Mouse (Mus musculus) lung, embryonic 15.5 days (tissue): ENCODE results near the gene Slc7a5. TPM values are rescaled to one million over a fixed set of nuclear protein-coding genes. Genes with fewer than 3 reads are reported as not detected.

Source experiments
- ATAC-seq: fragments of 200-750 bp; cut with Nextera tagmentation; 2 replicates; pipeline ENCODE4 v1.8.0; 2017; ENCODE audit warnings: moderate number of reproducible peaks, borderline replicate concordance; ENCODE audit not compliant: low FRiP score, low TSS enrichment; ENCODE audit errors: extremely low read depth
- H3K27ac ChIP-seq: fragments of 300-500 bp; sonication (generic); 2 replicates; pipeline ENCODE4 v1.5.1; 2015; ENCODE audit warnings: moderate library complexity, mild to moderate bottlenecking, inconsistent platforms
- H3K27me3 ChIP-seq: fragments of 300-500 bp; sonication (generic); 2 replicates; pipeline ENCODE4 v1.6.1; 2015; ENCODE audit warnings: inconsistent platforms
- H3K36me3 ChIP-seq: fragments of 300-500 bp; sonication (generic); 2 replicates; pipeline ENCODE4 v1.6.1; 2015; ENCODE audit warnings: inconsistent platforms
- H3K4me1 ChIP-seq: fragments of 300-500 bp; sonication (generic); 2 replicates; pipeline ENCODE4 v1.6.1; 2015; ENCODE audit warnings: inconsistent platforms
- H3K4me2 ChIP-seq: fragments of 300-500 bp; sonication (generic); 2 replicates; pipeline ENCODE4 v1.6.1; 2015; ENCODE audit warnings: inconsistent platforms, mild to moderate bottlenecking, moderate library complexity
- H3K4me3 ChIP-seq: fragments of 300-500 bp; sonication (generic); 2 replicates; pipeline ENCODE4 v1.5.1; 2015; ENCODE audit warnings: mild to moderate bottlenecking, inconsistent platforms
- H3K9ac ChIP-seq: fragments of 300-500 bp; sonication (generic); 2 replicates; pipeline ENCODE4 v1.6.1; 2015; ENCODE audit warnings: inconsistent platforms
- H3K9me3 ChIP-seq: fragments of 300-500 bp; sonication (generic); 2 replicates; pipeline ENCODE4 v1.6.1; 2016; ENCODE audit warnings: inconsistent platforms
- WGBS: fragments of 180-500 bp; shearing (Covaris S2); methylation state at CpG from one replicate; pipeline ENCODE4 v1.1.7; 2015; 5-methylcytosine and 5-hydroxymethylcytosine counted together
- polyA plus RNA-seq: library from polyadenylated mRNA; unstranded; fragments of >200 nt; fragmentation: Nextera tagmentation; extraction: Ambion mirVana; gene quantifications from 2 replicates; pipeline ENCODE4 v1.2.1, GENCODE M21; 2015

The Slc7a5 gene
- polyA plus RNA-seq, 1 experiment from 2014 or later, result 14.8 TPM

GRCm38 (mm10) chr8:121934506-121934905 is 27.0 kb upstream of the Slc7a5 start:
- no peaks in the 10 kb centered on the region for H3K27me3 ChIP-seq
- 30% methylated on average over 4 of the region's 4 CpGs for WGBS
- no peaks in the 10 kb centered on the region for H3K9me3 ChIP-seq
- H3K4me2 ChIP-seq, result no peak overlapping the region
- H3K9ac ChIP-seq, result no peak overlapping the region
- no peak for ATAC-seq
- H3K4me3 ChIP-seq, result no peak overlapping the region
- H3K27ac ChIP-seq, result peak overlapping the region; percentile 19; the same call in 1 of the 2 replicates
- peaks cover 15% of the 10 kb centered on the region for H3K4me1 ChIP-seq
- H3K36me3 ChIP-seq, result no peaks in the 10 kb centered on the region

GRCm38 (mm10) chr8:121932668-121933520 is 25.4 kb upstream of the Slc7a5 start:
- Histone ChIP-seq H3K36me3 (no peaks in the 10 kb centered on the region), H3K27me3 (no peaks in the 10 kb centered on the region), H3K4me1 (peaks cover 15% of the 10 kb centered on the region), H3K4me3 (no peak overlapping the region), H3K27ac (no peak overlapping the region), H3K9me3 (no peaks in the 10 kb centered on the region), H3K9ac (no peak overlapping the region), H3K4me2 (no peak overlapping the region)
- ATAC-seq, result no peak
- 77% methylated on average over 14 of the region's 14 CpGs for WGBS

GRCm38 (mm10) chr8:121932026-121932667 is 24.7 kb upstream of the Slc7a5 start:
- 69% methylated on average over 12 of the region's 12 CpGs for WGBS
- Histone ChIP-seq H3K36me3 (no peaks in the 10 kb centered on the region), H3K4me1 (peaks cover 15% of the 10 kb centered on the region), H3K9ac (no peak overlapping the region), H3K4me2 (no peak overlapping the region), H3K27ac (no peak overlapping the region), H3K27me3 (no peaks in the 10 kb centered on the region), H3K9me3 (no peaks in the 10 kb centered on the region), H3K4me3 (no peak overlapping the region)
- ATAC-seq, result no peak

GRCm38 (mm10) chr8:121931571-121931970 is 24.1 kb upstream of the Slc7a5 start:
- no peaks in the 10 kb centered on the region for H3K9me3 ChIP-seq
- no peaks in the 10 kb centered on the region for H3K36me3 ChIP-seq
- peaks cover 15% of the 10 kb centered on the region for H3K4me1 ChIP-seq
- no peak overlapping the region for H3K9ac ChIP-seq
- H3K27me3 ChIP-seq, result no peaks in the 10 kb centered on the region
- no peak overlapping the region for H3K4me2 ChIP-seq
- 70% methylated on average over 7 of the region's 7 CpGs for WGBS
- no peak overlapping the region for H3K27ac ChIP-seq
- no peak for ATAC-seq
- H3K4me3 ChIP-seq, result no peak overlapping the region

- no peaks in the 10 kb centered on the region for H3K9me3 ChIP-seq
- H3K9ac ChIP-seq, result no peak overlapping the region
- H3K36me3 ChIP-seq, result no peaks in the 10 kb centered on the region
- H3K27ac ChIP-seq, result no peak overlapping the region
- peaks cover 8% of the 10 kb centered on the region for H3K4me1 ChIP-seq
- H3K4me2 ChIP-seq, result no peak overlapping the region
- no peak for ATAC-seq
- H3K4me3 ChIP-seq, result no peak overlapping the region
- no peaks in the 10 kb centered on the region for H3K27me3 ChIP-seq
- WGBS, result 83% methylated on average over 4 of the region's 4 CpGs
These were observed 22.6 kb upstream of the Slc7a5 start for GRCm38 (mm10) chr8:121930047-121930446.

GRCm38 (mm10) chr8:121927316-121927715 is 19.8 kb upstream of the Slc7a5 start:
- Histone ChIP-seq H3K4me3 (no peak overlapping the region), H3K9ac (no peak overlapping the region), H3K27me3 (no peaks in the 10 kb centered on the region), H3K4me2 (no peak overlapping the region), H3K36me3 (no peaks in the 10 kb centered on the region), H3K9me3 (no peaks in the 10 kb centered on the region), H3K4me1 (peaks cover 5% of the 10 kb centered on the region), H3K27ac (no peak overlapping the region)
- peak; percentile 50; the same call in 1 of the 2 replicates for ATAC-seq
- 43% methylated on average over 8 of the region's 8 CpGs for WGBS

- Histone ChIP-seq H3K4me3 (no peak overlapping the region), H3K9ac (no peak overlapping the region), H3K27me3 (no peaks in the 10 kb centered on the region), H3K27ac (no peak overlapping the region), H3K4me2 (no peak overlapping the region), H3K9me3 (no peaks in the 10 kb centered on the region), H3K36me3 (no peaks in the 10 kb centered on the region), H3K4me1 (peaks cover 16% of the 10 kb centered on the region)
- no peak for ATAC-seq
- 62% methylated on average over 8 of the region's 8 CpGs for WGBS
These were observed 18.8 kb upstream of the Slc7a5 start for GRCm38 (mm10) chr8:121926266-121926665.

- H3K27me3 ChIP-seq, result no peaks in the 10 kb centered on the region
- WGBS, result 28% methylated on average over 10 of the region's 10 CpGs
- no peaks in the 10 kb centered on the region for H3K9me3 ChIP-seq
- H3K4me2 ChIP-seq, result no peak overlapping the region
- no peak for ATAC-seq
- H3K36me3 ChIP-seq, result no peaks in the 10 kb centered on the region
- no peak overlapping the region for H3K27ac ChIP-seq
- H3K9ac ChIP-seq, result no peak overlapping the region
- no peak overlapping the region for H3K4me3 ChIP-seq
- peaks cover 20% of the 10 kb centered on the region for H3K4me1 ChIP-seq
These were observed 18.1 kb upstream of the Slc7a5 start for GRCm38 (mm10) chr8:121925624-121926023.

GRCm38 (mm10) chr8:121924681-121925080 is 17.2 kb upstream of the Slc7a5 start:
- Histone ChIP-seq H3K27ac (no peak overlapping the region), H3K4me2 (no peak overlapping the region), H3K9ac (no peak overlapping the region), H3K4me3 (no peak overlapping the region), H3K27me3 (no peaks in the 10 kb centered on the region), H3K36me3 (no peaks in the 10 kb centered on the region), H3K4me1 (peaks cover 22% of the 10 kb centered on the region), H3K9me3 (no peaks in the 10 kb centered on the region)
- WGBS, result 76% methylated on average over 5 of the region's 5 CpGs
- ATAC-seq, result no peak

- H3K4me3 ChIP-seq, result no peak overlapping the region
- no peaks in the 10 kb centered on the region for H3K9me3 ChIP-seq
- peak; percentile 66; the same call in 1 of the 2 replicates for ATAC-seq
- H3K4me2 ChIP-seq, result no peak overlapping the region
- H3K27me3 ChIP-seq, result no peaks in the 10 kb centered on the region
- peak overlapping the region; percentile 54 for H3K27ac ChIP-seq
- 12% methylated on average over 8 of the region's 8 CpGs for whole genome bisulfite sequencing
- peaks cover 23% of the 10 kb centered on the region for H3K4me1 ChIP-seq
- H3K36me3 ChIP-seq, result no peaks in the 10 kb centered on the region
- H3K9ac ChIP-seq, result no peak overlapping the region
These were observed 14.6 kb upstream of the Slc7a5 start for GRCm38 (mm10) chr8:121922101-121922500.

- peak; percentile 35; the same call in 1 of the 2 replicates for ATAC-seq
- Histone ChIP-seq H3K27ac (peak overlapping the region; percentile 54), H3K9ac (no peak overlapping the region), H3K4me1 (peaks cover 23% of the 10 kb centered on the region), H3K27me3 (no peaks in the 10 kb centered on the region), H3K4me2 (no peak overlapping the region), H3K4me3 (no peak overlapping the region), H3K9me3 (no peaks in the 10 kb centered on the region), H3K36me3 (no peaks in the 10 kb centered on the region)
- WGBS, result 39% methylated on average over 8 of the region's 8 CpGs
These were observed 14.1 kb upstream of the Slc7a5 start for GRCm38 (mm10) chr8:121921582-121921981.

- no peak overlapping the region for H3K9ac ChIP-seq
- H3K9me3 ChIP-seq, result no peaks in the 10 kb centered on the region
- no peak overlapping the region for H3K27ac ChIP-seq
- ATAC-seq, result no peak
- WGBS, result 22% methylated on average over 3 of the region's 3 CpGs
- no peaks in the 10 kb centered on the region for H3K27me3 ChIP-seq
- H3K4me2 ChIP-seq, result no peak overlapping the region
- H3K36me3 ChIP-seq, result no peaks in the 10 kb centered on the region
- H3K4me1 ChIP-seq, result peaks cover 23% of the 10 kb centered on the region
- no peak overlapping the region for H3K4me3 ChIP-seq
These were observed 12.2 kb upstream of the Slc7a5 start for GRCm38 (mm10) chr8:121919731-121920130.
